Mouse (Mus musculus) bone marrow, adult 2 months (tissue): Measurements from ENCODE around the gene Tbc1d5. TPM values are rescaled to one million over a fixed set of nuclear protein-coding genes. Genes with fewer than 3 reads are reported as not detected.

ENCODE experiments used
- H3K27ac ChIP-seq: fragments of 200-500 bp; 2 replicates; pipeline ENCODE4 v1.5.1; 2012; ENCODE audit warnings: low read depth, mild to moderate bottlenecking, control low read depth, inconsistent platforms, low read length; ENCODE audit not compliant: control insufficient read depth, poor library complexity, insufficient read depth
- H3K4me1 ChIP-seq: fragments of 200-500 bp; 2 replicates; pipeline ENCODE4 v1.6.1; 2011; ENCODE audit warnings: low read length; ENCODE audit not compliant: control insufficient read depth, insufficient read depth
- H3K4me3 ChIP-seq: fragments of 200-500 bp; replicated peaks from 2 replicates; pipeline ENCODE3; 2011; ENCODE audit warnings: mild to moderate bottlenecking, low read depth, low read length, control low read depth; ENCODE audit not compliant: control insufficient read depth
- CTCF ChIP-seq: fragments of 200-500 bp; IDR thresholded peaks from 2 replicates; pipeline ENCODE4 v1.5.1; 2011; ENCODE audit warnings: low read length, control low read depth; ENCODE audit not compliant: control insufficient read depth, insufficient read depth
- POLR2A ChIP-seq: fragments of 200-500 bp; IDR thresholded peaks from 2 replicates; pipeline ENCODE4 v1.6.1; 2011; ENCODE audit warnings: low read depth, mild to moderate bottlenecking, control low read depth, low read length, borderline replicate concordance; ENCODE audit not compliant: control insufficient read depth
- WGBS: fragments of 180-500 bp; shearing (Covaris S2); methylation state at CpG from one replicate; pipeline ENCODE4 v1.1.7; 2018; 5-methylcytosine and 5-hydroxymethylcytosine counted together
- polyA plus RNA-seq: library from polyadenylated mRNA; stranded (reverse); fragments of >200 nt; gene quantifications from 2 replicates; pipeline ENCODE4 v1.2.4, GENCODE M21; 2011; ENCODE audit warnings: low replicate concordance; ENCODE audit not compliant: missing spikeins, insufficient read depth, insufficient read length

Gene Tbc1d5
- polyA plus RNA-seq, 1 experiment, result 9.0 TPM

DNA sequence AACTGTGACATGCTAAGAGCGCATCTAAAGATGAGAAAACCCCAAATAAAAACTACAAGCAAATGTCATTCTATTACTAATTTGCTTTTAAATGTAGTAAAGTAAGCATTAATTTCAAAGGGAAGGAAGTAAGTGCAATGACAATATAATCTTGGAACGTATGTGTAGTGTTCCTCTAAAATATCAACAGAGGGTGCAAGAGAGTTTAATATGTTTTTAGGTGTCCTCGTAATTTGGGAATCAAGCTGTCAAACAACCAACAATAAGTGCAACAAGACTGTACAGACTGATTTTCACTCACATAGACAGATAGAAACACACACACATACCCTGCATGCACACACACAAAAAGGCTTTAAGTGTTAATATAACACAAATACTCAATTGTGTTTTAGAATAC, 191.2 kb downstream of the Tbc1d5 start:
- no peaks in the 10 kb centered on the region for H3K4me1 ChIP-seq
- H3K27ac ChIP-seq, result no peak overlapping the region
- no peak overlapping the region for H3K4me3 ChIP-seq
- TF ChIP-seq POLR2A (no peak), CTCF (no peak)
- WGBS, result 37% methylated on average over 3 of the region's 3 CpGs

DNA sequence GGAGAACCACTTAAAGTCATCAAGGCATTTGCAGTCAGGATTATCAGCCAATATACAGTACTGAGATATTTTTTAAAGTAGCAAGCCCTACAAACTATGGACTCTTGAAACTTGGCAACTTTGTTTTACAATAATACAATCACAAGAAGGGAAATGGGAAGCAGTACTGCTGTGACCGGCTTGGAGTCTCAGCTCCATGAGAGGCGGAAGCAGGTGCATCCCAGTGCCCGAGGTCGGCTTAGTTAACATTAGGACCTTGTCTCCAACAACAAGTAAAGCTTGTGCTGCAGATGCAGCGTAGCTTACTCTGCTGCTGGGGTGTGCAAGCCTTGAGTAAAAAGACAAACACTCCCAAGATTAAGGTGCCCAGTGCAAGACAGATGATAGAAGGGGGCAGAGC, 197.2 kb downstream of the Tbc1d5 start:
- no peaks in the 10 kb centered on the region for H3K4me1 ChIP-seq
- no peak for TF ChIP-seq CTCF
- H3K27ac ChIP-seq, result no peak overlapping the region
- WGBS, result 84% methylated on average over 5 of the region's 5 CpGs
- H3K4me3 ChIP-seq, result no peak overlapping the region

DNA sequence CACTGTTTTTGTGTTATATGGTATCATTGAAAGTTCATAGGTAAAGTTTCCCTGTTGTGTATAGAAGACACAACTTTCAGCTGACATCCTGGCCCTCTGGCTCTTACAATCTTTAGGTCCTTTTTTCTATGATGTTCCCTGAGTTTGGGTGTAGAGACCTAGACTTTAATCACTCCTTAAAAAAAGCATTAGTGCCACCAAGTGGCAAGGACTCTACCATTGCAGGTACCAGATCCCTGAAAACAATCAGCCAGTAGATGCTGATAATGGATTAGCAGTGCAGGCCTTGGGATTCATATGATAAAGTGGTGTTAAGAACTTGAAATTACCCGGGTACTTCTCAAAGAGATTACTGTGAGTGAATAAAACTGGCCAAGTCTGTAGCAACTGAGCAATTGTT, 207.0 kb downstream of the Tbc1d5 start:
- Histone ChIP-seq H3K4me3 (no peak overlapping the region), H3K27ac (no peak overlapping the region), H3K4me1 (no peaks in the 10 kb centered on the region)
- TF ChIP-seq CTCF, result no peak
- TF ChIP-seq POLR2A, result no peak
- WGBS, result 44% methylated on average over 1 of the region's 1 CpGs

DNA sequence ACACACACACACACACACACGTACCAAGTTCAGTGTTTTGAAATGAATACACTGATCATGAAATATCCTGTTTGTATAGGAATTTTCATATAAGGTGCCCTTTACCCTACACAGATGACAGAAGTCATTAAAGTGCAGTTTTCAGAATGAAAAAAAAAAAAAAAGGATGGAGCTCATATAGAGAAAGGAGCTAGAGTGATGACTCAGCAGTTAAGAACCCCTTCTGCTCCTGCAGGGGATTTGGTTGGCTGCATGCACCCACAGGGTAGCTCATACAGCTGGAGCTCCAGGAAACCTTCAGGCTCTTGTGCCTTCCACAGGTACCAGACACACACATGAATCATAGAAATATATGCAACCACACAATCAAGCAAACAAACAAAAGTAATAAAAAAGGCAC, 213.0 kb downstream of the Tbc1d5 start:
- TF ChIP-seq CTCF, result no peak
- TF ChIP-seq POLR2A, result no peak
- Histone ChIP-seq H3K4me3 (no peak overlapping the region), H3K27ac (no peak overlapping the region), H3K4me1 (no peaks in the 10 kb centered on the region)
- WGBS, result 77% methylated on average over 1 of the region's 1 CpGs

DNA sequence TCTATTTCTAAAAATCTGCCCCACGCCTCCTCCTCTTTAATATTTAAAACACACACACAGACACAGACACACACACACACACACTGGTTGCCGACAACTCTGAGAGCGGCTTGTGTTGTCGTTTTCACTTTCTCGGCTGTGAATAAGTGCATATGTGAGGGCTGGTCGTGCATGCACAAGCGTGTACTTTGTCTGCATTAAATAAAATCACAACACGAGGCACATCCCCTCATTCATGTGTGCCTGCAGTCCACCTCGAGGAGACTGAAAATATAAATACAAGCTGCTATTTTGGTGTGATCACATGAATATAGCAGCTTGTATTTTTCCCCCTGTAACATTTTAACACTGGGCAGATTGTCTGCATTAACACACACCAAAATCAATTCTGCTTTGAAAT, 224.8 kb downstream of the Tbc1d5 start:
- TF ChIP-seq CTCF, result no peak
- no peak for TF ChIP-seq POLR2A
- H3K4me3 ChIP-seq, result no peak overlapping the region
- no peak overlapping the region for H3K27ac ChIP-seq
- no peaks in the 10 kb centered on the region for H3K4me1 ChIP-seq
- 81% methylated on average over 9 of the region's 9 CpGs for WGBS

DNA sequence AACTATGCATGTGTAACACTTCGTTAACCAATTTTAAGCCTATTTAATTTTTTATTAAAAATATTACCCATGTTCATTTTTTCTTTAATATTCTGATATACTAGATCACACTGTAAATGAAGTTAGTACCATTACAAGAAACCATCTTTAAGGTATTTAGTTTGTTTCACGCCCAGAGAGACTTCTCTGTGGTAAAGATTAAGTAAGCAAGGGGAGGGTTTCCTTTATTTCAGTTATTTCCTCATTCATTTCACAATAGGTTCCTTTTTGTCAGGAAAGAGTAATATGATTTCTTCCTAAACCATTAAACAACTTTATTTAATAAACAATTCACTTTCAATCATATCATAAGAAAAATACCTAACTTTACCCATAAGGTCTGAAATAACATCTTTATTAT, 256.8 kb downstream of the Tbc1d5 start:
- WGBS, result 52% methylated on average over 2 of the region's 2 CpGs
- Histone ChIP-seq H3K4me1 (peaks cover 3% of the 10 kb centered on the region; the same call in 1 of the 2 replicates), H3K4me3 (no peak overlapping the region), H3K27ac (no peak overlapping the region)
- TF ChIP-seq POLR2A, result no peak
- no peak for TF ChIP-seq CTCF

DNA sequence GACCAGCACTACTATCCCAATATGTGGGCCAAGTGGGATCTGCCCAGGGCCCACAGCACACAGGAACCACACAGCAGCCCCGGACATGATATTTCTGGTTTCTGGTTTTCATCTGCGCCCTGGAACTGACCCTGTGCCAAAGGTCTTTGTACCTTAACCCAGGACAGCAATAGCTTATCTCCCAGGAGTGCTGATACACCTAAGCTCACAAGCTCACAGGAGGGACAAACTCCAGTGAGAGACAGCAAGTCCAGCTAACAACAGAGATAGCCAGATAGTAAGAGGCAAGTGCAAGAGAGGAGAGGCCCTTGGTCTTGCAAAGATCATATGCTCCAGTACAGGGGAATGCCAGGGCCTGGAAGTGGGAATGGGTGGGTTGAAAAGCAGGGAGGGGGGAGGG, 263.9 kb downstream of the Tbc1d5 start:
- no peak for TF ChIP-seq CTCF
- no peak for TF ChIP-seq POLR2A
- Histone ChIP-seq H3K27ac (no peak overlapping the region), H3K4me3 (no peak overlapping the region), H3K4me1 (no peaks in the 10 kb centered on the region)
- WGBS, result 87% methylated on average over 2 of the region's 2 CpGs

DNA sequence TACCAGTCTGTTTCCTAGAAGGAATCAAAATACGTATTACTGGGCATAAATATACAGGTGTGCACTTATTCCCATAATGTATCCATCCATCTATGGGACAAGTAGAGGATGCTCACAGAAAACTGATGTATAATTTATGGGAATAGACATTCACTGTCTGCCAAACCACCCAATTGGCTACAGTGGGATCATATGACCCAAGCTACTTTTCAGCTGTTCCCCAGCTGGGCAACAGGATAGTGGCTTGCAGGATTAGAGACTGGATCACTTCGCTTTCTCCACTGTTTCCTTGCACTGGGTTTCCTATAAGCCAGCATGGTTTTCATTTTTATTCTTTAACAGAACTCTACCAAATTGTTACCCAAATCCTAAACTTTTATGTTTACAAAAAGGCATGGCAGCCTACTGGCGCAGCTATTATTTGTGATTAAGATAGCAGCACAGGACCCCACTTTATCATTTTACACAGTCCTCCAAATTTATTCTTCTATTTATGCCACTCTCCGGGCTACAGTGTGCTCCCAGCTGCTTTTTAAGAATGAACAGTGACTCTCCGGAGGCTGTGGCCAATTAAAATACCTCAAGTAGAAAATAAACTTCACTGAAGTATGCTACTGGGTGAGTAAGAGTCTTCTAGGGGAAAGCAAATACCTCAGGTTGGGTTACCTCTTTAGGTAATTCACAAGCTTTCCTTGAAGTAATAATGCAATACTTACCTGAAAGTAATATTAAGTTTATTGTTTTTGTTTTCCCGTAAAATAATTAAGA, 270.4 kb downstream of the Tbc1d5 start:
- H3K4me3 ChIP-seq, result no peak overlapping the region
- no peak overlapping the region for H3K27ac ChIP-seq
- TF ChIP-seq CTCF (no peak), POLR2A (no peak)
- WGBS, result 87% methylated on average over 6 of the region's 6 CpGs
- no peaks in the 10 kb centered on the region for H3K4me1 ChIP-seq

DNA sequence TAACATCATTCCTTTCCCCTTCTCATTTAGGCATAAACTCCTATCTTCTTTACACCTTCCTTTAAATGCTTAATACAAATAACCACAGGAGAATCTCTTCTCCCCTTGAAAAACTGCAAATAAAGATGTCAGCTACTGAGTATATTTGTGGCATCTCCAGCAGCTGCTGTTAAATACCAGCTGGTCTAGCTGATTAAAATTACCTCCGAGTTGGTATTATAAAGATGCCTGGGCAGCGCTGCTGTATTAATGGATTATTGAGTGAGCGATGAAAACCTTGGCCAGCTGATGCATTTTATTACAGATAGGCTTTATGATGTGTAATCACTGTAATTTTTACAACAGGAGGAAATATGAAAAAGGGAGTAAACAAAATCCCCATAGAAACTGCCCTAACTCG, 271.0 kb downstream of the Tbc1d5 start:
- H3K27ac ChIP-seq, result no peak overlapping the region
- H3K4me3 ChIP-seq, result no peak overlapping the region
- TF ChIP-seq CTCF (no peak), POLR2A (no peak)
- H3K4me1 ChIP-seq, result no peaks in the 10 kb centered on the region
- WGBS, result 88% methylated on average over 4 of the region's 4 CpGs
